Mouse (Mus musculus): ENCODE data around the gene Ankrd12.

DNA sequence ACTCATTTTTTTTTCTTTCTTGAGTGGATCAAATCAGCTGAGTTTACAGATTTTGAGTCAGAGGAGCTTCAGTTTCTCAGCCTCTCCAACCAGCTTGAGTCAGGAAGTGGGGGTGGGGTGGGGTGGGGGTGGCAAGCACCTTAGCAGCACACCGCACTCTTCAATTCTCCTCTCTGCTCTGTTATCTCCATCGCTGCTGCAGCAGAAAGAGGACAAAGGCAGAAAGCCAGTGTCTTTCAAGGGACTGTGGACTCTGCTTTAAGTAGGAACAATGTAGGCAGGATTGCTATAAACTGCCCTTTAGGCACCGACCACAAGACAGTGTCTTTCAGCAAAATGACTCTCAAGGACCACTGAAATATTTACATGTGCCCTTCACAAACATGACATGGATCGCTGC is 122.9 kb downstream of the Ankrd12 start:
- TF ChIP-seq GATA1 (IDR thresholded peaks at IDR 0.05; ENCODE audit: low read length) (no peak), TAL1 (IDR thresholded peaks at IDR 0.05; ENCODE audit: low read length) (no peak)

Measured in erythroblast, embryonic 14.5 days (primary cell).